Mouse (Mus musculus): ENCODE measurements around the gene Igf2r.
A peak's percentile ranks its signal among the peaks of the same experiment; 100 is the strongest.

The Igf2r gene

DNA sequence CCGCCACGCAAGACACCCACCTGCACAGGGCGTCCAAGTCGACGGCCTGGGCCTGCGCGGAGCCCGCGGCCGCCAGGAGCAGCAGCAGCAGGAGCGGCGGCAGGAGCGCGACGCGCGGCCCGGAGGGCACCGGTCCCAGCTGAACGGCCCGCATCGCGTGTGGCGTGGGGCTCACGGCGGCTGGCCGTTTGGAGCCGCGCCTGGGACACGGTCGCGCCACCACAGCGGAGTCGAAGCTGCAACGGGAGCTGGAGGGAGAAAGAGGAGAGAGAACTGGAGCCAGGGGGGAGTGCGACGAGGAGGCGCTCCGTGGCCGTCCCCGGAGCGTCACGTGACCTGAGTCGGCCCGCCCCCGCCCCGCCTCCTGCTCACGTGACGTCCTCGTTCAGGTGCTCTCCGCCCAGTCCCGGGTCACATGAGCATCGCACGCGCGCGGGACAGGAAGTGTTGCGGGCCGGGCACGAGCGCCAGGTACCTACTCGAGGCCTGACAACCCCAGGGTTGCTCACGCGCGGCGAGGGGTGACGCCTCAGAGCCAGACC, at the start of gene Igf2r:
TSS of gene Igf2r (minus strand) at position 285 of the 542 bp plus-strand sequence.
- DNase-seq = peak; percentile 88

GRCm38 (mm10) chr17:12815885-12816284, 46.4 kb upstream of the Igf2r start:
- no peak for DNase-seq

DNA sequence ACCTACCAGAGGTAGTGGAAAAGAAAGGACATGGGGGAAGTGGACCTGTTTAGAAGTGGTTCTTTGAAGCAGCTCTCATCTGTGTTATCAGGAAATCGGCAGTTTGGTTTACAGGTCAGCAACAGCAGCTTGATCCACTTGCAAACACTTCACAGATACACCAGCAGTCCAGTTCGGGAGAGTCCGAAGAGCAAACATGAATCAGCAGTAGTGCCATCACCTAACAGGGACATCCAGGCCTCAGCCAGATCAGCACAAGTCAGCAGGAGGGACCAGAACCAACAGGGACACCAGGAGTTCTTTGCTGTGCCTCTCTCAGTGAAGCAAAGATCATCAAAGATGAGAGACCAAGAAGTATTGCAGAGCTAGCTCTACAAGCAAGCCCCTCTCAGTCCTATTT, 45.0 kb upstream of the Igf2r start:
- no peak for DNase-seq

GRCm38 (mm10) chr17:12810973-12811303, 41.5 kb upstream of the Igf2r start:
- no peak for DNase-seq

DNA sequence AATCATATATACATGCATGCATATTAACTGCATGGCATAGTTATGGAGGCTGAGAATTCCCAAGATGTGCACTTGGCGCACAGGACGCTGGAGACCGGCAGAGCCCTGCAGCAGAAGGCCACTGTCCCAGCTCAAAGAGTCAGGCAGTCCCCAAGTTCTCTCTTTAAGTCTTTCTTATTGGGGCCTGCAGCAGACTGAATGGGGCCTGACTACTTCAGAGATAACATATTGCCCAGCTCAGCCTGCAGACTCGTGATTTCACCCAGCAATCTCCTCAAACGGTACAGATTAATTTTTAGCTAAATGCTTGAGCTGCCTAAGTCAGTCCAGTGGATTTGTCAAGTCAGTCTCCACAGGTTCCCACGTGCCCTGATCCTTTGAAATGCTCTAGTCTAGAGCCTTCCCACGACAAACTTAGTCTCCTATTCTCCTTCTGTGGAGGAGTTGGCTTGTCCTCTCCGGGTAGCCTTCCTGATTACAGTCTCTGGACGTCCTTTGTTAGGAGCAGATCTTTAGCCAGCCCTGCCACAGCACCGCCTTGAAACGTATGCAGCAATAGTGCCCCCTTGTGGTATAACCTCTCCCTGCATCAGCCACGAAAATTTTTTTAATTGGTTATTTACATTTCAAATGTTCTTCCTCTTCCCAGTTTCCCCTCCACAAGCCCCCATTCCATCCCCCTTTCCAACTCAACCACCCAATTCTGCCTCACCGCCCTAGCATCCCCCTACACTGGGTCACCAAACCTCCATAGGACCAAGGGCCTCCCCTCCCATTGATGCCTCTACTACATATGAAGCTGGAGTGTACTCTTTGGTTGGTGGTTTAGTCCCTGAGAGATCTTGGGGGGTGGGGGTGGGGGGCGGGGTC, 40.9 kb upstream of the Igf2r start:
- DNase-seq = peak; percentile 15

DNA sequence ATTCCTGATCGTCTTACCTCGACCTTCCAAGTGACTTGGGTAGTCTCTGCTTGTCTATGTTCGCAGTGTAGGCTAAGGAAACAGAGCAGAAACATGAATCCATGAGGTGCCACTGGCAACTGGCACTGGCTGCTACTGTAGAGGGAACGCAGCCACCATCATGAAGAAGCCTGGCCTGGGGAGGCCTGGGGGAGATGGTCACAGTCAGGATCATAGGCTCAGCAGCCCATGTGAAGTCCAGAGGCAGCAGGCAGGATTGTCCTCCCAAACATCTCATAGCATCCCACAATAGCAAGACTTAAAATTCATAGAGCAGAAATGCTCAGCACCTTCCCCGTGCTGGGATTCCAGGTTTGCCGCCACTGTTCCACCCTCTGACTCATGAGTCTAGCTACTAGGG, 39.4 kb upstream of the Igf2r start:
- DNase-seq = no peak

DNA sequence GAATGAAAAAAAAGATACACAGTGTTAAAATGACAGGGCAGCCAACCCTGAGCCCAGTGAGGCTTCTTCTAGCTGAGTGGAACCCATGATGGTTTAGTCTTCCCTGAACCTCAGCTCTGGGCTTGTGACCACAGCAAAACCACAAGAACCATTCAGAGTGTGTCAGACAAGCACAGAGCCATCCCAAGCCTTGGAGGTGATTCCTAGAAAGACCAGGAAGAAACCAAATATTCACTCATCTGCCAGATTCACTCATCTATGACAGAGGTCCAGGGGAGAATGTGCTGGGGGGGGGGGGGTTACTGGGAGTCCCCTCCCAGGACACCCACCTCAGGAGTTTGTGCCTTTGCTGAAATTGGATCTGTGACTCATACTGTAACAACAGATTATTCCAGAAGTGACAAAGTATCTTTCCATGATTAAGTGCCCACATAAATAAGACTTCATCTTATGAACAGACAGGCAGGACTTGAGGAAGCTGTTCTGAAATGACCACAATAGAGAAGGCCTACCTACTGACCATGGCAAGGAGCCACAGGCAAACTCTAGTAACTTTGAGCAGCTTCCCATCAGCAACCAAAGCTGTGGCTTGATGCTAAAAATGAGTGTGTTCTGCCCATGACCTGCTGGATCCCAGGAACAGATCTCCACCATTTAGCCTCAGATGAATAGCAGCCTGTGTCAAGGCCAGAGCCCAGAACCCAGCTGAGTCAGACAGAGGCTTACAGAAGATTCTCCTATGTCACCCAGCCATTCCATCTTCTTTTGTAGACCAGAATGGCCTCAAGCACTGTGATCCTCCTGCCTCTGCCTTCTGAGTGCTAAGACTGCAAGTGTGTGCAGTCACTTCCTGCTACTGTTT, 35.4 kb upstream of the Igf2r start:
- no peak for DNase-seq

DNA sequence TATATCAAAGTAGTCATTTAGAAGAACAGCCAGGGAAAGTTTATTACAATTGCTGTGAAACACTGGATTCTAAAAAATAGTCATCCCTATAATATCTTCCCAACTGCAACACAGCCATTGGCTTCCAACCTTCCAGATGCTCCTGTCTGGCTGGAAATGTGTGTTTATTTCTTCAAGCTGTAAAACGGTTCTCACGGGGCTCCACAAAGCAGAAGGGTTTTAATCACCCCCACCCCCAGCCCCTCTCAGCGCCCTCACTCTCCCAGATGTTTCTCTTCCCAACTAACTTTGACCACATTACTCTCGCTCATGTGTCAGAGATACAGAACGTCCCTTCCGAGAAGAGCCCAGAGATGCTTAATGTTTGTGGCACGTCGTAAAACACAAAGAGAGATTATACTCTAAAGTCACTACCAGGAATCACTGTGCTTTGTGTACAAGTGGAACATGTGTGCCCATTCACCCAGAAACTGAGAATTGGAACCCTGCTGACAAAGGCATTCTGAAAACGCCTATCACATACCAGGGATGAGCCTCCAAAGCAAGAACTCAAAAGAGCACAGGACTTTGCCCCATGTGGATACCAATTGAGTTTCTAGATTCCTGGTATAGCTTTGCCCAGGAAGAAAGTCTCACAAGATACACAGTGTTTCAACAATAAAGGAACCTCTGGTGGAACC, 32.5 kb upstream of the Igf2r start:
- DNase-seq = no peak

DNA sequence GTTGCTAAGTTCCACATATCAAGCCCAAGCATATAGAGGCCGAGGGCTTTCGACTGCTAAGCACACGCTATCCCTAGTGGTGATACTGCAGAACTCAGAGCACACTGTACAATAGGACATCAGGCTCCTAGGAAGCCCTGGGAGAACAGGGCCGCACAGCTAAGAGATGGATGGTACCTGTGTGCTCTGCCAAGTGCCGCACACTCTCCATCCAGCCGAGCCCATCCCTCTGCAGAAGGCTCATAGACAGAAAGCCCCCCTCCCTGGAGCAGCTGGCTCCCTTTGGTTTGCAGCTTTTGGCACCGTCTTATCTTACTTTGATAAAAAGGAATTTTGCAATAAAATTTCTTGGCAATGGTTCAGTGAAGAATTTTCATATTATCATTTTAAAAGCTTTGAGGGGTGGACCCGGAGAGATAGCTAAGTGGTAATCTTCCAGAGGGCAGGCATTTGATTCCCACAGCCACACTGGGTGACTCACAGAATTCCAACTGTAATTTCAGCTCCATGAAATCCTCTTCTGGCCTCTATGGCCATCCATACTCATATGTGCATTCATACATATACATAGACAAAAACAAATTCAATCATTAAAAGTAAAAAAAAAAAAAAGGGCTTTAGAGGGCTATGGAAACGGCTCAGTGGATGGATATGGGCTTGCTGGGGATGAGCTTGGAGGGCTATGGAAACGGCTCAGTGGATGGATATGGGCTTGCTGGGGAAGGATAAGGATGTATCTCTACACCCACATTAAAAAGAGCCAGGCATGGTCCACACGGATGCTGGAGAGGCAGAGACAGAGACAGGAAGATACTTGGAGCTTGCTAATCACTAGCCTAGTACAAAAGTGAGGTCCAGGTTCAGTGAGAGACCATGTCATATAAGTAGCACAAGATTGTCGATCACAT, 30.2 kb upstream of the Igf2r start:
- no peak for DNase-seq

DNA sequence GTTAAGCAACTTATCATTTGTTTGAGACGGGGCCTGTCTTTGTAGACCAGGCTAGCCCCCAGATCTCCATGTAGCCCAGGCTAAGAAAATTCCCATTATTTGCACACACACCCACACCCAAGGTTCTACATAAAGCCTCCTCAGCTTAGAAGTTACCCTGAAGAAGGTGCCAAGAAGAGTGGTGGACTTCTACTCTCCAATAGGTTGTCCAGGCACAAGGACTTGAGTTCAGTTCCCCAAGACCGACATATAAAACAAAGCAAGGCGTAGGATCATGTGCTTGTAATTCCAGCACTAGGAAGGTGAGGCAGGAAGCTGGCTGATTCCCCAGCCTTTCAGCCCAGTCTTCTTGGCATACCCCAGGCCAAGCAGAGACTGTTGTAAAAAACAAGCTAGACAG, 29.1 kb upstream of the Igf2r start:
- no peak for DNase-seq

GRCm38 (mm10) chr17:12797427-12798029, 28.1 kb upstream of the Igf2r start:
- DNase-seq = no peak

- DNase-seq = no peak
Measured at GRCm38 (mm10) chr17:12796633-12797032, 27.2 kb upstream of the Igf2r start.

- DNase-seq = peak; percentile 20
Measured at GRCm38 (mm10) chr17:12793660-12794406, 24.4 kb upstream of the Igf2r start.

- no peak for DNase-seq
Measured at GRCm38 (mm10) chr17:12792422-12793206, 23.1 kb upstream of the Igf2r start.

- DNase-seq = no peak
Measured at GRCm38 (mm10) chr17:12791420-12791819, 22.0 kb upstream of the Igf2r start.

- DNase-seq = no peak
Measured at GRCm38 (mm10) chr17:12791079-12791406, 21.6 kb upstream of the Igf2r start.

- DNase-seq = no peak
Measured at GRCm38 (mm10) chr17:12790353-12791078, 21.1 kb upstream of the Igf2r start.

DNA sequence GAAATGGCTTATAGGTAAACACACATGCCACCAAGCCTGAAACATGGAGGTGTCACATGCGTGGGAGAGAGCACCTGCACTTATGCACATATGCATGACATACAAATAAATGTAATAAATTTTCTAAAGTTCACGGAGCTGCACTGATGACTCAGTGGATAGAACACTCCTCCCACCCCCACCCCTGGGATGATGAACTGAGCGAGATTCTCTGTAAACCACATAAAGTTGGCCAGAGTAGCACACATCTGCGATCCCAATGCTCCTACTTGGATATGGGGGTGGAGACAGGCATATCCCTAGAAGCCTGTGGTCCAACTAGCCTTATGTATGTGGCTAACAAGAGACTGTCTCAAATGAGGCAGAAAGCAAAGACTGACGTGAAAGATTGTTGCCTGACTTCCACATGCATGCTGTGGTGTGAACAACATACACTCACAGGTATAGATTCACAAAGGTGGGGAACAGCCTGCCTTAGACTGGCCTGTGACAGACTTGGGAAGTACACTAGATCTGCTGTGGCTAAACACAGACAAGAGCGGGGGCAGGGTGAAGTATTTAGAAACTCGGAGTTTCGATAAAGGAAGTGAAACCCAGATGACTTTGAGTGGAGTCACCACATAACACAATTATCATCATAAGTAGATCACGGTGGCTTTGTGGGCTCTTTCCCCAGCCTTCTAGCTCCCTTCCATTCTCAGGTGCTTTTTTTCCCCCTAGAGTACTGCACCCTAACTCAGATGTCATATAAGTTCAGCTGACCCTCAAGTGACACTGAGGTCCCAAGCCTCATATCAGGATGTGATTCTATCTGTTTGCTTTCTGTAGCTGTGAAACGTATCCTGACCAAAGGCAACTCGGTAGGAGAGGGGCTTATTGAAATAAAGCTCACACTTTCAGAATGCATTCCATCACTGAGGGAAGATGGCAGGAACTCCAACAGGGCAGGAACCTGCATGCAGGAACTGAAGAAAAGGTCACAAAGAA, 13.7 kb upstream of the Igf2r start:
- no peak for DNase-seq

Data from right cerebral cortex, postnatal 4 days (tissue).